Mouse (Mus musculus): Measurements from ENCODE around the gene Tnk1. TPM values are rescaled to one million over a fixed set of nuclear protein-coding genes. Genes with fewer than 3 reads are reported as not detected.

Tnk1 gene
- polyA plus RNA-seq, 1 experiment from 2014 or later, result 0.29 TPM

DNA sequence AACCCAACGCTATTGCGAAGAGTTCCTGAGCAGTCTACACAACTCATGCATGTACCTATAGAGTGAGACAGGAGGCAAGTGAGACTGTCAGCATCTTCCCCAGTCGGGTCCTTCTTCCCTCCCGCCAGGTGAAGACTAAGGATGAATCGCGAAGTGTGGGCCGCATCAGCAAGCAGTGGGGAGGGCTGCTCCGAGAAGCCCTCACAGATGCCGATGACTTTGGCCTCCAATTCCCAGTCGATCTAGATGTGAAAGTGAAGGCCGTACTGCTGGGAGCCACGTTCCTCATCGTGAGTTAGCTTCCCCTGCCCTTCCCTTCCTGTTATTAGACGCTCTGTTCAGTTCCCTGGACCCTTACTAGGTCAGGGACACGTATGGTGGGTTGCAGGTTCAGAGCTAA, 8.6 kb downstream of the Tnk1 start:
- Histone ChIP-seq H3K36me3 (ENCODE audit: control insufficient read depth, insufficient read depth) (peaks cover 18% of the 10 kb centered on the region; the same call in 1 of the 2 replicates), H3K27ac (ENCODE audit: low read length) (no peak overlapping the region), H3K27me3 (replicated peaks; ENCODE audit: control insufficient read depth, insufficient read depth, low read length) (no peaks in the 10 kb centered on the region), H3K9me3 (ENCODE audit: control insufficient read depth, low read length) (no peaks in the 10 kb centered on the region), H3K4me3 (replicated peaks; ENCODE audit: low read length) (no peak overlapping the region), H3K9ac (replicated peaks; ENCODE audit: low read depth, low read length) (no peak overlapping the region), H3K4me2 (ENCODE audit: low read length) (no peak overlapping the region), H3K4me1 (replicated peaks; ENCODE audit: control insufficient read depth, insufficient read depth, low read length) (peaks cover 24% of the 10 kb centered on the region)
- ATAC-seq, result no peak
- WGBS, result 95% methylated on average over 15 of the region's 15 CpGs

DNA sequence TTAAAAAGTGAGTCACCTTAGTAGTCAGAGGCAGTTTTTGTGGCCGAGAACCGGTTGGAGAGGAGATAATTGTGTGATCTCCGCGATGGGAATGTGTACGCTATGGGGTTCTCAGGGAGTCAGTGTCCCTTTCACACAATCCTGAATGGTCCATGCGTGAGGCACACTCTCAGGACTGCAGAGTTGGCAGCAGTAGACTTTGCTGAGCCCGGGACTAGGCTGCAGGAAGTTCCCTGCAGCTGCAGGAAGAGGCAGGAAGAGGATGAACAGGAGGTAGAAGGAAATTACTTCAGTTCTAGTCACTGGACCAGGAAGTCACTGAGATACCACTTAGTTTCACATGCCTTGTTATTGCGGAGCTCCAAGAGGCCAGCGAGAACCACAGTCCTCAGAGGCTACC, 9.4 kb downstream of the Tnk1 start:
- H3K4me1 ChIP-seq (replicated peaks; ENCODE audit: control insufficient read depth, insufficient read depth, low read length), result peaks cover 24% of the 10 kb centered on the region
- no peak overlapping the region for H3K4me2 ChIP-seq (ENCODE audit: low read length)
- no peaks in the 10 kb centered on the region for H3K27me3 ChIP-seq (replicated peaks; ENCODE audit: control insufficient read depth, insufficient read depth, low read length)
- no peak overlapping the region for H3K9ac ChIP-seq (replicated peaks; ENCODE audit: low read depth, low read length)
- no peaks in the 10 kb centered on the region for H3K9me3 ChIP-seq (ENCODE audit: control insufficient read depth, low read length)
- WGBS, result 91% methylated on average over 9 of the region's 9 CpGs
- H3K4me3 ChIP-seq (replicated peaks; ENCODE audit: low read length), result no peak overlapping the region
- H3K27ac ChIP-seq (ENCODE audit: low read length), result no peak overlapping the region
- H3K36me3 ChIP-seq (ENCODE audit: control insufficient read depth, insufficient read depth), result peaks cover 18% of the 10 kb centered on the region; the same call in 1 of the 2 replicates
- no peak for ATAC-seq

DNA sequence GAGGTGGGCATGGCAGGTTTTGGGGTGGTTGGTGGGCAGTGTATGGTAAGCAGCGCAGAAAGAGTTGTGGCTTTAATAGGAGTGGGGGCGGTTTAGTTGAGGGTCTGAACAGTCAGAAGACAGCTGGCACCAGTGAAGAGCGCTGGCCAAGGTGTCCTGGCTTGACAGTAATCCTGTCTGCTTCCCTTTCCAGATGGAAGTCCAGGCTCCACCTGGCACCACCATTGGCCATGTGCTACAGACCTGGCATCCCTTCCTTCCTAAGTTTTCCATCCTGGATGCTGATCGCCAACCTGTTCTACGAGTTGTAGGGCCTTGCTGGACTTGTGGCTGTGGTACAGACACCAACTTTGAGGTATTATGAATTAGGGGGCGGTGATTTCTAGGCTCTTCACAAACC, 10.5 kb downstream of the Tnk1 start:
- Histone ChIP-seq H3K4me3 (replicated peaks; ENCODE audit: low read length) (no peak overlapping the region), H3K4me2 (ENCODE audit: low read length) (peak overlapping the region; percentile 53), H3K9me3 (ENCODE audit: control insufficient read depth, low read length) (no peaks in the 10 kb centered on the region), H3K27ac (ENCODE audit: low read length) (no peak overlapping the region), H3K9ac (replicated peaks; ENCODE audit: low read depth, low read length) (no peak overlapping the region; the same call in 1 of the 2 replicates), H3K27me3 (replicated peaks; ENCODE audit: control insufficient read depth, insufficient read depth, low read length) (no peaks in the 10 kb centered on the region), H3K36me3 (ENCODE audit: control insufficient read depth, insufficient read depth) (peaks cover 18% of the 10 kb centered on the region; the same call in 1 of the 2 replicates), H3K4me1 (replicated peaks; ENCODE audit: control insufficient read depth, insufficient read depth, low read length) (peaks cover 24% of the 10 kb centered on the region)
- WGBS, result 97% methylated on average over 6 of the region's 6 CpGs
- ATAC-seq, result no peak

DNA sequence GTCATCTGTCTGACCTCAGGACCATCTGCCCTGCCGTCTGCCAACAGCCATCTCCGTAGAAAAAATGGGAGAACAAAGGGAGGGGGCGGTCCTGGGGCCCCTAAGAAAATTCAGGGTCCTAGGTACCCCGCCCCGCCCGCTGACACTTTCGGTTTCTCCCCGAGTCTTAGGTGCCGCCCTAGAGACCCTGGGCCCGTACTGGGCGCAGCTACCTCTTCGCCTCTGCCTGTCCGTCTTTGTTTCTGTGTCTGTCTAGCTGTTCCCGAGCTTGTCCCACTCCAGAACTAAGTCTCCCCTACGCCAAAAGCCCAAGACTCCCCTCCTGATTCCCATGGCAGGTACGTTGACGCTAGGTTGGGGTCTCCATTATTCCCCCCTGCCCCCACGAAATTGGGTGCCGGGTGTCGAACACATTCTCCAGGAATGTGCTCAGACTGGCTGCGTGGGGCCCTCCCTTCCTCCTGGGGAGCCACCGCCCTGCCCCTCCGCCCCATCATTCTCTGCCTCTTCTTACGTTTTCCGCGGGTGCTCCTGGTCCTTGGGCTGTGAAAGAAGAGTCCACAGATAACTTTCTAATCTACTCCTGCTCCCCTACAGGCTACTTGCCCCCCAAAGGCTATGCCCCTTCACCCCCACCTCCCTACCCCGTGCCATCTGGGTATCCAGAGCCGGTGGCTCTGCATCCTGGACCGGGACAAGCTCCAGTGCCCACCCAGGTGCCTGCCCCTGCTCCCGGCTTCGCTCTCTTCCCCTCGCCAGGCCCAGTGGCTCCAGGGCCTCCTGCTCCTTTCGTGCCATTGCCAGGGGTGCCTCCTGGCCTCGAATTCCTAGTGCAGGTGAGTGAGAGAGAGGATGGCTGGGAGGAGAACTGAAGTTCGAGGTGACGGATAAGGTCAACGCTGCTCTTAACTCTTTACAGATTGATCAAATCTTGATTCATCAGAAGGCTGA, 11.5 kb downstream of the Tnk1 start:
- no peaks in the 10 kb centered on the region for H3K9me3 ChIP-seq (ENCODE audit: control insufficient read depth, low read length)
- peak overlapping the region; percentile 89 for H3K9ac ChIP-seq (replicated peaks; ENCODE audit: low read depth, low read length)
- H3K4me3 ChIP-seq (replicated peaks; ENCODE audit: low read length), result peak overlapping the region; percentile 76
- ATAC-seq, result peak; percentile 41
- H3K27me3 ChIP-seq (replicated peaks; ENCODE audit: control insufficient read depth, insufficient read depth, low read length), result no peaks in the 10 kb centered on the region
- peak overlapping the region; percentile 95 for H3K27ac ChIP-seq (ENCODE audit: low read length)
- peaks cover 24% of the 10 kb centered on the region for H3K4me1 ChIP-seq (replicated peaks; ENCODE audit: control insufficient read depth, insufficient read depth, low read length)
- peak overlapping the region; percentile 53 for H3K4me2 ChIP-seq (ENCODE audit: low read length)
- WGBS, result 11% methylated on average over 37 of the region's 37 CpGs
- H3K36me3 ChIP-seq (ENCODE audit: control insufficient read depth, insufficient read depth), result peaks cover 18% of the 10 kb centered on the region; the same call in 1 of the 2 replicates

DNA sequence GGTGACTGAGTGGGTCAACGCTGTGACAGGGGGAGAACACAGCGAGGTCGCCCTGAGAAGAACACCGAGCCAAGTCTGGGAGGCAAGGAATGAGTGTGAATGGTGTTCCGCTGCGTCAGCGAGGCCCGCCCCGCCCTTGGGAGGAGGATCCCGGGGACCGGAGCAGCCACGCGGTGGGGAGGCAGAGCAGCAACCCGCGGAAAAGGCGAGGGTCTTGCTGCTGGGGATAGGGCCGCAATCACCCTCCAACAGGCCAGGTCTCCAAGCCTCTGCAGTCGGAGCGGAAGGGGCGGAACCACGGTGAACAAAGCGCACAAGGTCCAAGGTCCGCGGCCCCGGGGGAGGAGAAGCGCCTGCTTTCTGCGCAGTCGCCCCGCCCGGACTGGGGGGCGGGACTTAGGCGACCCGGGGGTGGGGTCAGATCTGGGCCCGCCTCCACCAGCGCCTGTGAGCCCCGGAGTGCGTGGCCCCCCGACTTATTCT, 12.3 kb downstream of the Tnk1 start, which contains the start of gene Plscr3:
Plscr3 (plus strand) TSS at position 179 of the 483 bp plus-strand sequence.
- Histone ChIP-seq H3K4me2 (ENCODE audit: low read length) (peak within 1 kb of the TSS; percentile 53), H3K36me3 (ENCODE audit: control insufficient read depth, insufficient read depth) (peaks cover 18% of the 10 kb centered on the region; the same call in 1 of the 2 replicates), H3K4me3 (replicated peaks; ENCODE audit: low read length) (peak within 1 kb of the TSS; percentile 76), H3K27ac (ENCODE audit: low read length) (peak within 1 kb of the TSS; percentile 95), H3K9me3 (ENCODE audit: control insufficient read depth, low read length) (no peaks in the 10 kb centered on the region), H3K27me3 (replicated peaks; ENCODE audit: control insufficient read depth, insufficient read depth, low read length) (no peaks in the 10 kb centered on the region), H3K4me1 (replicated peaks; ENCODE audit: control insufficient read depth, insufficient read depth, low read length) (peaks cover 24% of the 10 kb centered on the region), H3K9ac (replicated peaks; ENCODE audit: low read depth, low read length) (peak within 1 kb of the TSS; percentile 89)
- under 1% methylated on average over 38 of the region's 38 CpGs for WGBS
- ATAC-seq, result peak; percentile 95

DNA sequence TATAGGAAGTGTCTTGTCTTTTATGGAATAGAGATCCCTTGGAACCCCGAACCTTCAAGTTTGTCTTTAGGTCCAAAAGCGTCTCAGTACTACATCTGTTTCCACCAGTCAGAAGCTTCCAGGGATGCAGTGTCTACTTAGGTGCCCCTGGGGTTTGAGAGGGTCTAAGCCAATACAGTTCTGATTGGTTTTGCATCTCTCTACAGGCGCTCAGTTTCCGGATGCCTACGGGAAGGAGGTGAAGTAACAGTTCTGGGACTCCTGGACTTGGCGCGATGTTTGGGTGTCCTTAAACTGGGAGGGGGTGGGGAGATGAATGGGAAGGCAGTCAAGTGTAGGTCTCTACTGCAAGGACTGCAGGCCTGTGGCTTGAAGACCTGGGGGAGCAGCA, 19.8 kb downstream of the Tnk1 start:
- H3K4me2 ChIP-seq (ENCODE audit: low read length), result peak overlapping the region; percentile 76
- H3K9ac ChIP-seq (replicated peaks; ENCODE audit: low read depth, low read length), result peak overlapping the region; percentile 69
- H3K27ac ChIP-seq (ENCODE audit: low read length), result peak overlapping the region; percentile 86
- H3K27me3 ChIP-seq (replicated peaks; ENCODE audit: control insufficient read depth, insufficient read depth, low read length), result no peaks in the 10 kb centered on the region
- peaks cover 35% of the 10 kb centered on the region for H3K4me1 ChIP-seq (replicated peaks; ENCODE audit: control insufficient read depth, insufficient read depth, low read length)
- peak overlapping the region; percentile 79 for H3K4me3 ChIP-seq (replicated peaks; ENCODE audit: low read length)
- 1% methylated on average over 7 of the region's 7 CpGs for WGBS
- no peak for ATAC-seq
- H3K36me3 ChIP-seq (ENCODE audit: control insufficient read depth, insufficient read depth), result no peaks in the 10 kb centered on the region
- H3K9me3 ChIP-seq (ENCODE audit: control insufficient read depth, low read length), result no peaks in the 10 kb centered on the region

DNA sequence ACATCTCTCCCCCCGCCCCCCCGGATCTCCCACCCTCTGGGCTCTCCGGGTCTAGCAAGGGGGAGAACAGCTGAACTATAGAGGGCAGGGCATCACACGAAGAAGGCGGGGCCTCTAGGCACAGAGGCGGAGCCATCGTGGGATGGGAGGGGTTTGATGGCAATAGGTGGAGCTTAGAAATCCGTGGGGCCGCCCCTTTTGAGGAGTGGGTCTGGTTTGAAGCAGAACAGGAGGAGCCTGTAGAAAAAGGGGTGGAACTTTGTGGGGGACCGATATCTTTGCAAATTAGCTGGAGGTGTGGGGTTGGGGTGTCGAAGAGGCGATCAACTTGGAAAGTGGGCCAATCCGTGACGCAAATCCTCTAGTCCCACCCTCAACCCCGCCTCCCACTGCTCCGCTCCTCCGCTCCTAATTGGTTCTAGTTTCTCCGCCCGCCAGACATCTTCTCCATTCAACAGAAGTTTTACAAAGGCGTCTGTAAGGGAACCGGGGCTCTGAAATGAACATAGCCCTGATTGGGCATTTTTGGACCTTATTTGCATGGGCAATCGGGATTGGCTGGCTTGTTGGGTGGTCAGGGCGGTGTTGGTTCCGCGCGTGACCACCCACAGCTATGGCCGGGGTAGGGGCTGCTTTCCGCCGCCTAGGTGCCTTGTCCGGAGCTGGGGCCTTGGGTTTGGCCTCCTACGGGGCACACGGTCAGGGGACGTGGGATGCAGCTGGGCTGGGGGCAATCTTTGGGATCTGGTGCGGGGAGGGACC, 20.4 kb downstream of the Tnk1 start, which contains the start of gene Tmem256:
Tmem256 (plus strand) TSS at position 563 of the 762 bp plus-strand sequence.
- ATAC-seq, result peak; percentile 91
- peak within 1 kb of the TSS; percentile 92 for H3K9ac ChIP-seq (replicated peaks; ENCODE audit: low read depth, low read length)

DNA sequence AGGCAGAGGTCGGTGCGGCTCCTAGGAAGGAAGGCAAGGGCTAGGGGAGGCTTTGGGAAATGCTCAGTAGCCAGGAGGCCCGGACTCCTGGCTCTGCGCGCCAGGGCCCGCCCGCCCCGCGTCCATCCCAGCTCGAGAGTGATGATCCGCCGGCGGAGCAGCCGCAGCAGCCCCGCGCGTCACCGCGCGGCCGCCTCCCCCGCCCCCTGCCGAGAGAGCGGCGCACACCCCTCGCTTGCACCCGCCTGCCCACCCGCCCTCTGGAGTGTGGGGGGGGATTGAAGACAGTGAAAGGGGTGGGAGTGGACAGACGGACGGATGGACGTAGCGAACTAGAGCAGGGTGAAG, 21.0 kb downstream of the Tnk1 start, which contains the start of gene Nlgn2:
Nlgn2 (minus strand) TSS at position 181 of the 348 bp plus-strand sequence.
- no peaks in the 10 kb centered on the region for H3K9me3 ChIP-seq (ENCODE audit: control insufficient read depth, low read length)
- under 1% methylated on average over 31 of the region's 32 CpGs for WGBS
- peaks cover 41% of the 10 kb centered on the region for H3K4me1 ChIP-seq (replicated peaks; ENCODE audit: control insufficient read depth, insufficient read depth, low read length)

More for the DNA sequence above, 20.4 kb downstream of the Tnk1 start, which contains the start of gene Tmem256:
- Histone ChIP-seq H3K36me3 (ENCODE audit: control insufficient read depth, insufficient read depth) (no peaks in the 10 kb centered on the region), H3K9me3 (ENCODE audit: control insufficient read depth, low read length) (no peaks in the 10 kb centered on the region), H3K4me2 (ENCODE audit: low read length) (peak within 1 kb of the TSS; percentile 93), H3K27ac (ENCODE audit: low read length) (peak within 1 kb of the TSS; percentile 90), H3K4me3 (replicated peaks; ENCODE audit: low read length) (peak within 1 kb of the TSS; percentile 79), H3K4me1 (replicated peaks; ENCODE audit: control insufficient read depth, insufficient read depth, low read length) (peaks cover 41% of the 10 kb centered on the region), H3K27me3 (replicated peaks; ENCODE audit: control insufficient read depth, insufficient read depth, low read length) (no peaks in the 10 kb centered on the region)
- under 1% methylated on average over 34 of the region's 34 CpGs for WGBS

More for the DNA sequence above, 21.0 kb downstream of the Tnk1 start, which contains the start of gene Nlgn2:
- peak; percentile 72 for ATAC-seq
- peaks cover 3% of the 10 kb centered on the region; the same call in 1 of the 2 replicates for H3K36me3 ChIP-seq (ENCODE audit: control insufficient read depth, insufficient read depth)
- H3K27ac ChIP-seq (ENCODE audit: low read length), result peak within 1 kb of the TSS; percentile 90
- peak within 1 kb of the TSS; percentile 93 for H3K4me2 ChIP-seq (ENCODE audit: low read length)
- peak within 1 kb of the TSS; percentile 92 for H3K9ac ChIP-seq (replicated peaks; ENCODE audit: low read depth, low read length)
- H3K4me3 ChIP-seq (replicated peaks; ENCODE audit: low read length), result peak within 1 kb of the TSS; percentile 79
- no peaks in the 10 kb centered on the region for H3K27me3 ChIP-seq (replicated peaks; ENCODE audit: control insufficient read depth, insufficient read depth, low read length)

Data from forebrain, embryonic 16.5 days (tissue).